Mouse (Mus musculus) embryonic fibroblast, embryonic 13.5 days (primary cell): ENCODE results near the gene Nid1.

Source experiments
- CTCF ChIP-seq: IDR thresholded peaks from 2 replicates; pipeline ENCODE4 v1.5.1; 2011; ENCODE audit warnings: mild to moderate bottlenecking, control low read depth, low read length, moderate library complexity, borderline replicate concordance; ENCODE audit not compliant: insufficient read depth
- POLR2A ChIP-seq: IDR thresholded peaks from 2 replicates; pipeline ENCODE4 v1.6.1; 2011; ENCODE audit warnings: low read depth, mild to moderate bottlenecking, control low read depth, low read length, moderate library complexity

DNA sequence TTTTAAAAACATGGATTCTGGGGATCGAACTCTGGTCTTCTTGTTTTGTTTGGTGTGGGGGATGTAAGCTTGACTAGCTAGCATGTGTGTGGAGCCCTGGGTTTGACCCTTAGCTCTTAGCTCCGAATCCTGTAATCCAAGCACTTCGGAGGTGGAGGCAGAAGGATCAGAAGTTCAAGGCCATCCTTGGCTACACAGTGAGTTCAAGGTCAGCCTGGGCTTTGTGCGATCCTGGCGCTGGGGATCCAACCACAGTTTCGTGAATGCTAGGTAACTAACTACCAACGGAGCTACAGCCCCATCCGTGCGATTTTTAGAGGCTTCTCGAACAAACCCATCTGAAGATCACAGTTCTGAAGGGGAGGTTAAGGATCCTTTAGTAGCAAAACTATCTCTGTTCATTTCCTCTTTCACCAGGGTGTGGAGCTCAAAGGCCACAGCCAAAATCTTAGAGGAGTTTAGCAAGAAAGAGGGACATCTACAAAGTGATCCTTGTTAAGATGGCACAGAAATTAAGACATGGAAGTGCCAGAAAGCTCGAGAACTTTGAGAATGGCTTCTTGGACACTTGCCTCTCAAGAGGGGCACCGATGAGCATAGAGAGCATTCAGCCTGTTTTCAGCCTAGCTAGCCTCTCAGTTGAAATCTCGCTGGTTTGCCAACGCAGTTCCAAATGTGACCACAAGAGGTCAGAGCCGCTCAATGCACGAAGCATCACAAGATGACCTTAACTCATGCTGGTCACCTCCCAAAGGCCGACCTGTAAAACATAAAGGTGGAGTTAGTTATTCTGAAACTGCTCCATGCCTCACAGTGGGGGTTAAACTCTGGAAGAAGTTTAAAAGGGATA, 79.2 kb downstream of the Nid1 start:
- TF ChIP-seq POLR2A (no peak), CTCF (peak; percentile 92)
